Mouse (Mus musculus) E14TG2a.4 (cell line): Measurements from ENCODE around the gene Tlcd1.

Experiments used
- CTCF ChIP-seq: conservative IDR thresholded peaks from 2 replicates; pipeline ENCODE4 v1.5.1; 2014; ENCODE audit warnings: low read length
- NANOG ChIP-seq: IDR thresholded peaks from 2 replicates; pipeline ENCODE4 v1.6.1; 2014; ENCODE audit warnings: borderline replicate concordance, low read length, mixed read lengths

- TF ChIP-seq CTCF (no peak), NANOG (no peak)
Measured at GRCm38 (mm10) chr11:78164604-78164923, 11.9 kb upstream of the Tlcd1 start.
